Comparison of ENCODE assay signal across 13 mouse cellular contexts in genomic region chr1:138973541-138974224, GRCm38 (mm10). TPM values are rescaled to one million over a fixed set of nuclear protein-coding genes. Genes with fewer than 3 reads are reported as not detected.
DNase-seq lines count a peak whose midpoint lies in the region; ATAC-seq and TF ChIP-seq lines count a peak whose summit lies in the region.
"Had no signal": no experiment of that assay in that cellular context is flagged by ENCODE, and none has a peak within 500 bp of the region (broad histone marks: within the 10 kb centered on the region; RNA-seq: fewer than 3 reads in every experiment).

No protein-coding gene starts in this region.

- TF ChIP-seq EP300 in liver, embryonic 14.5 days (IDR thresholded peaks at IDR 0.05; ENCODE audit: low read depth) = no peak

- H3K27me3 ChIP-seq in liver, embryonic 14.5 days (ENCODE audit: control insufficient read depth, insufficient read depth, low read length) = no peaks in the 10 kb centered on the region
- H3K27me3 ChIP-seq in intestine, postnatal 0 days (replicated peaks; ENCODE audit: control insufficient read depth, insufficient read depth, low read length) = no peaks in the 10 kb centered on the region
- H3K27me3 ChIP-seq: limb, embryonic 13.5 days had no signal

- no peak for DNase-seq in liver, embryonic 14.5 days (ENCODE audit: low read depth in 3 of 3, low spot score in 3 of 3)
- no peak for DNase-seq in liver
- peak; percentile 66 for DNase-seq in T-cell, adult 2 months (ENCODE audit: low spot score)
- peak; percentile 34 for DNase-seq in thymus, postnatal 4 days
- DNase-seq in yolk sac, embryonic 10.5 days (ENCODE audit: low spot score) = no peak
- DNase-seq: cerebellum, postnatal 10 days; heart, postnatal 4 days; kidney, adult 2 months had no signal

- WGBS in liver, embryonic 14.5 days (ENCODE audit: insufficient replicate concordance) = 41% methylated on average over 6 of the region's 6 CpGs
- WGBS in intestine, postnatal 0 days = 60% methylated on average over 6 of the region's 6 CpGs

- H3K4me3 ChIP-seq in liver, embryonic 14.5 days (ENCODE audit: insufficient read depth in 1 of 2, low read depth in 2 of 2, low read length in 2 of 2) = no peak overlapping the region
- H3K4me3 ChIP-seq in intestine, postnatal 0 days (ENCODE audit: low read depth, low read length) = no peak overlapping the region
- H3K4me3 ChIP-seq: limb, embryonic 13.5 days had no signal

- H3K9me3 ChIP-seq in liver, embryonic 14.5 days (ENCODE audit: control insufficient read depth, low read length) = no peaks in the 10 kb centered on the region
- H3K9me3 ChIP-seq in intestine, postnatal 0 days (ENCODE audit: control insufficient read depth) = no peaks in the 10 kb centered on the region
- H3K9me3 ChIP-seq: limb, embryonic 13.5 days had no signal

- peaks cover 0 to 11% of the 10 kb centered on the region in 2 experiments; a peak in 3 of 4 replicates for H3K4me1 ChIP-seq in liver, embryonic 14.5 days (replicated peaks; ENCODE audit: control insufficient read depth in 2 of 2, insufficient read depth in 2 of 2, low read length in 1 of 2)
- H3K4me1 ChIP-seq in intestine, postnatal 0 days (replicated peaks; ENCODE audit: control insufficient read depth, insufficient read depth, low read length) = no peaks in the 10 kb centered on the region

- no peak overlapping the region for H3K27ac ChIP-seq in liver, embryonic 14.5 days
- no peak overlapping the region for H3K27ac ChIP-seq in intestine, postnatal 0 days (ENCODE audit: low read depth, low read length)
- H3K27ac ChIP-seq: limb, embryonic 13.5 days had no signal

- no peak overlapping the region for H3K4me2 ChIP-seq in liver, embryonic 14.5 days (ENCODE audit: low read depth)
- no peak overlapping the region for H3K4me2 ChIP-seq in intestine, postnatal 0 days (replicated peaks; ENCODE audit: low read depth)
- H3K4me2 ChIP-seq: limb, embryonic 13.5 days had no signal

- no peak for TF ChIP-seq CTCF in liver, embryonic 14.5 days (IDR thresholded peaks at IDR 0.05; ENCODE audit: low read depth)
- no peak for TF ChIP-seq CTCF in intestine, postnatal 0 days (IDR thresholded peaks at IDR 0.05; ENCODE audit: low read depth)

- H3K36me3 ChIP-seq in liver, embryonic 14.5 days (replicated peaks; ENCODE audit: control insufficient read depth, insufficient read depth, low read depth) = no peaks in the 10 kb centered on the region
- H3K36me3 ChIP-seq in intestine, postnatal 0 days (ENCODE audit: control insufficient read depth, insufficient read depth) = no peaks in the 10 kb centered on the region
- H3K36me3 ChIP-seq: limb, embryonic 13.5 days had no signal

- peak; percentile 24; the same call in 1 of the 2 replicates for ATAC-seq in liver, embryonic 14.5 days (ENCODE audit: insufficient read depth)
- peak; percentile 70 for ATAC-seq in megakaryocyte, adult 5-6 weeks (ENCODE audit: poor library complexity, severe bottlenecking)
- ATAC-seq in intestine, postnatal 0 days = no peak
- ATAC-seq: lung, postnatal 0 days; midbrain, embryonic 16.5 days had no signal

- no peak overlapping the region for H3K9ac ChIP-seq in liver, embryonic 14.5 days (replicated peaks)
- H3K9ac ChIP-seq in intestine, postnatal 0 days (ENCODE audit: low read depth, low read length) = no peak overlapping the region
- H3K9ac ChIP-seq: limb, embryonic 13.5 days had no signal

RNA-seq across cellular contexts. Expression of gene Dennd1b, which starts 10.4 kb away (rescaled TPM):
- 0.62 and 0.78 TPM in 2 replicates for polyA plus RNA-seq in liver, embryonic 14.5 days (2012; rRNA removed)
- polyA plus RNA-seq in liver, embryonic 14.5 days (2014; fragmentation: Nextera tagmentation; extraction: Ambion mirVana) = 2.2 and 2.3 TPM in 2 replicates
- total RNA-seq in megakaryocyte, adult 5-6 weeks (2015) = 26.2 and 28.1 TPM in 2 replicates
- 21.0 and 26.8 TPM in 2 replicates for total RNA-seq in megakaryocyte, adult 5-6 weeks (2017)
- polyA plus RNA-seq in intestine, postnatal 0 days (2015; fragmentation: Nextera tagmentation; extraction: Ambion mirVana) = 18.3 and 19.1 TPM in 2 replicates

Comparison
In these comparisons a context has a peak if more than half of its experiments do, and no peak if none do; other contexts are left out.
1. DNase-seq: peak in T-cell, adult 2 months (single experiment) and thymus, postnatal 4 days (single experiment); none in liver, embryonic 14.5 days (0 of 3), liver (single experiment) and yolk sac, embryonic 10.5 days (single experiment).